Comparison of ENCODE assay signal across 10 mouse cellular contexts in genomic region chr1:188539621-188540020, GRCm38 (mm10).
"Had no signal": no experiment of that assay in that cellular context is flagged by ENCODE, and none has a peak within 500 bp of the region (broad histone marks: within the 10 kb centered on the region; RNA-seq: fewer than 3 reads in every experiment).

No protein-coding gene starts in this region.

- DNase-seq: lung, adult 2 months; lung, postnatal 14 days; lung, postnatal 36 days; right cerebral cortex, postnatal 14 days; thymus, adult 18-20 months; thymus, postnatal 14 days; thymus, postnatal 36 days had no signal

- ATAC-seq: lung, postnatal 0 days; midbrain, embryonic 13.5 days; midbrain, embryonic 15.5 days had no signal
